Mouse (Mus musculus) liver, adult 2 months (tissue): ENCODE results near the gene Top2a.

ENCODE experiments used
- CTCF ChIP-seq: fragments of 200-500 bp; IDR thresholded peaks from 2 replicates; pipeline ENCODE4 v1.5.1; 2011; ENCODE audit warnings: low read depth, low read length, control low read depth
- POLR2A ChIP-seq: fragments of 200-500 bp; IDR thresholded peaks from 2 replicates; pipeline ENCODE4 v1.6.1; 2011; ENCODE audit warnings: low read length, control low read depth; ENCODE audit not compliant: insufficient read depth; ENCODE audit errors: extremely low read depth

DNA sequence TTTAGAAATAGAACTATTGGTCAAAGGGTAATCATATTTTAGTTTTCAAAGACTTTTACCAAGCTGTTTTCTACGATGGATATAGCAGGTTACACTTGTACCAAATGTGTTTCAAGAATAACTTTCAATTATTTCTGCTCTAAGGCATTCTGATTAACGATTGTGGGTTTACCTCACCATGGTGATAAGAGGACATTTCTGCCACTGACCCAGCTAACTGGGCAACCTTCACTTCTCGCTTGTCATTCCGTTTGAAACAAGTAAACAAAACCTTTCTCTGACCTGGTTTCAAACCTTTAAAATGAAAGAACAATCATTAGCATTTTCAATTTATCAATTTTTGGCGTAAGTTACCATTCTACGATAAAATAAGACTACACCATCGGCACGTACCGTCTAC is 17.2 kb downstream of the Top2a start:
- TF ChIP-seq CTCF (no peak), POLR2A (no peak)
